Mouse (Mus musculus) forebrain, embryonic 11.5 days (tissue): Measurements from ENCODE around the gene Trdn. TPM values are rescaled to one million over a fixed set of nuclear protein-coding genes. Genes with fewer than 3 reads are reported as not detected.

ENCODE experiments used
- ATAC-seq: fragments of 200-750 bp; cut with Nextera tagmentation; replicated peaks from 2 replicates; pipeline ENCODE4 v1.8.0; 2017; ENCODE audit warnings: moderate TSS enrichment; ENCODE audit not compliant: low FRiP score
- DNase-seq: peaks from one replicate; pipeline ENCODE4 v3.0.0-alpha.2; 2017; ENCODE audit warnings: low spot score
- H3K27ac ChIP-seq: fragments of 300-500 bp; sonication (generic); 2 replicates; pipeline ENCODE4 v1.5.1; 2014; ENCODE audit warnings: low read depth, low read length
- H3K27me3 ChIP-seq: fragments of 300-500 bp; sonication (generic); 2 replicates; pipeline ENCODE4 v1.6.1; 2014; ENCODE audit warnings: mild to moderate bottlenecking, low read length, mixed read lengths; ENCODE audit not compliant: control insufficient read depth, insufficient read depth
- H3K36me3 ChIP-seq: fragments of 300-500 bp; sonication (generic); 2 replicates; pipeline ENCODE4 v1.6.1; 2014; ENCODE audit warnings: mild to moderate bottlenecking, low read length, moderate library complexity, mixed read lengths; ENCODE audit not compliant: control insufficient read depth, insufficient read depth
- H3K4me1 ChIP-seq: fragments of 300-500 bp; sonication (generic); replicated peaks from 2 replicates; pipeline ENCODE4 v1.6.1; 2014; ENCODE audit warnings: low read length, mixed read lengths; ENCODE audit not compliant: control insufficient read depth, insufficient read depth
- H3K4me2 ChIP-seq: fragments of 300-500 bp; sonication (generic); 2 replicates; pipeline ENCODE4 v1.6.1; 2014; ENCODE audit warnings: low read depth, mild to moderate bottlenecking, low read length, moderate library complexity, mixed read lengths; ENCODE audit not compliant: severe bottlenecking
- H3K4me3 ChIP-seq: fragments of 300-500 bp; sonication (generic); 2 replicates; pipeline ENCODE4 v1.5.1; 2014; ENCODE audit warnings: low read depth, low read length
- H3K9ac ChIP-seq: fragments of 300-500 bp; sonication (generic); 2 replicates; pipeline ENCODE4 v1.6.1; 2014; ENCODE audit warnings: low read length
- H3K9me3 ChIP-seq: fragments of 300-500 bp; sonication (generic); 2 replicates; pipeline ENCODE4 v1.6.1; 2016; ENCODE audit warnings: low read length, mixed read lengths; ENCODE audit not compliant: control insufficient read depth
- WGBS: fragments of 180-500 bp; shearing (Covaris S2); extraction: QIAGEN DNeasy Blood & Tissue Kit; methylation state at CpG from one replicate; pipeline ENCODE4 v1.1.7; 2014; 5-methylcytosine and 5-hydroxymethylcytosine counted together
- polyA plus RNA-seq: library from polyadenylated mRNA; unstranded; fragments of >200 nt; fragmentation: Nextera tagmentation; extraction: Ambion mirVana; gene quantifications from 2 replicates; pipeline ENCODE4 v1.2.1, GENCODE M21; 2014

The Trdn gene
- polyA plus RNA-seq, 1 experiment from 2014 or later: 0.04 TPM

GRCm38 (mm10) chr10:33253911-33254310 is 173.6 kb downstream of the Trdn start:
- Histone ChIP-seq H3K9me3 (no peaks in the 10 kb centered on the region), H3K4me1 (no peaks in the 10 kb centered on the region), H3K4me2 (no peak overlapping the region), H3K4me3 (no peak overlapping the region), H3K9ac (no peak overlapping the region), H3K36me3 (no peaks in the 10 kb centered on the region), H3K27me3 (no peaks in the 10 kb centered on the region), H3K27ac (no peak overlapping the region)
- DNase-seq (no peak), ATAC-seq (no peak)
- 35% methylated on average over 1 of the region's 1 CpGs for WGBS

GRCm38 (mm10) chr10:33256202-33256601 is 175.8 kb downstream of the Trdn start:
- 78% methylated on average over 1 of the region's 1 CpGs for WGBS
- DNase-seq (no peak), ATAC-seq (no peak)
- H3K36me3 ChIP-seq: no peaks in the 10 kb centered on the region
- H3K27ac ChIP-seq: no peak overlapping the region
- H3K4me3 ChIP-seq: no peak overlapping the region
- H3K27me3 ChIP-seq: no peaks in the 10 kb centered on the region
- H3K9ac ChIP-seq: no peak overlapping the region
- no peaks in the 10 kb centered on the region for H3K9me3 ChIP-seq
- H3K4me2 ChIP-seq: no peak overlapping the region
- H3K4me1 ChIP-seq: no peaks in the 10 kb centered on the region

GRCm38 (mm10) chr10:33304982-33305381 is 224.6 kb downstream of the Trdn start:
- no peak for ATAC-seq
- Histone ChIP-seq H3K4me1 (no peaks in the 10 kb centered on the region), H3K27me3 (no peaks in the 10 kb centered on the region), H3K9me3 (no peaks in the 10 kb centered on the region), H3K4me3 (no peak overlapping the region), H3K36me3 (no peaks in the 10 kb centered on the region), H3K9ac (no peak overlapping the region), H3K4me2 (no peak overlapping the region), H3K27ac (no peak overlapping the region)
- 40% methylated on average over 2 of the region's 2 CpGs for WGBS
- no peak for DNase-seq

- Histone ChIP-seq H3K9ac (no peak overlapping the region), H3K4me2 (no peak overlapping the region), H3K27ac (no peak overlapping the region), H3K4me1 (no peaks in the 10 kb centered on the region), H3K27me3 (no peaks in the 10 kb centered on the region), H3K9me3 (no peaks in the 10 kb centered on the region), H3K36me3 (no peaks in the 10 kb centered on the region), H3K4me3 (no peak overlapping the region)
- no peak for DNase-seq
- ATAC-seq: no peak
- WGBS: 81% methylated on average over 1 of the region's 1 CpGs
These were observed 272.7 kb downstream of the Trdn start for GRCm38 (mm10) chr10:33353026-33353425.

DNA sequence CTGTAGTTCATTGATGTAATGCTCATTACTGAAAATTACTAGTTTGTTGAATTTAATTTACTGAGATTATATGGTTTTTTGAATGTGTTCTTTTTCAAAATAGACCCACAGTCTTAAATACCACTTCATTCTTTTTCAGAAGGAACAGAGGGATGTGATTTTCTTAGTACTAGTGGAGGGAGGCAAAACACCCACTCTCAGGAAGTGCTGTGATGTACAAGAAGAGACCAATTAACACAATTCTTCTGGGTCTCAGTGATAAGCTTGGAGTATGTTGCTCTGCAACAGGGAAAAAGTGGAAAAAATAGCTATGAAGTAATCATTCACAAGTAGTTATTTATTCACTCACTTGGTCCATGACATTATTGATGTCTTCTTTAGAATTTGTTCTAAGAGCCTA is 286.2 kb downstream of the Trdn start:
- Histone ChIP-seq H3K4me3 (no peak overlapping the region), H3K27me3 (no peaks in the 10 kb centered on the region), H3K36me3 (no peaks in the 10 kb centered on the region), H3K9ac (no peak overlapping the region), H3K4me2 (no peak overlapping the region), H3K27ac (no peak overlapping the region), H3K4me1 (no peaks in the 10 kb centered on the region), H3K9me3 (no peaks in the 10 kb centered on the region)
- DNase-seq (no peak), ATAC-seq (no peak)

- whole genome bisulfite sequencing: 78% methylated on average over 2 of the region's 2 CpGs
- H3K27me3 ChIP-seq: no peaks in the 10 kb centered on the region
- H3K4me2 ChIP-seq: no peak overlapping the region
- ATAC-seq: no peak
- H3K4me3 ChIP-seq: no peak overlapping the region
- DNase-seq: no peak
- H3K9me3 ChIP-seq: no peaks in the 10 kb centered on the region
- no peaks in the 10 kb centered on the region for H3K36me3 ChIP-seq
- no peaks in the 10 kb centered on the region for H3K4me1 ChIP-seq
- no peak overlapping the region for H3K27ac ChIP-seq
- no peak overlapping the region for H3K9ac ChIP-seq
These were observed 290.2 kb downstream of the Trdn start for GRCm38 (mm10) chr10:33370534-33370933.

DNA sequence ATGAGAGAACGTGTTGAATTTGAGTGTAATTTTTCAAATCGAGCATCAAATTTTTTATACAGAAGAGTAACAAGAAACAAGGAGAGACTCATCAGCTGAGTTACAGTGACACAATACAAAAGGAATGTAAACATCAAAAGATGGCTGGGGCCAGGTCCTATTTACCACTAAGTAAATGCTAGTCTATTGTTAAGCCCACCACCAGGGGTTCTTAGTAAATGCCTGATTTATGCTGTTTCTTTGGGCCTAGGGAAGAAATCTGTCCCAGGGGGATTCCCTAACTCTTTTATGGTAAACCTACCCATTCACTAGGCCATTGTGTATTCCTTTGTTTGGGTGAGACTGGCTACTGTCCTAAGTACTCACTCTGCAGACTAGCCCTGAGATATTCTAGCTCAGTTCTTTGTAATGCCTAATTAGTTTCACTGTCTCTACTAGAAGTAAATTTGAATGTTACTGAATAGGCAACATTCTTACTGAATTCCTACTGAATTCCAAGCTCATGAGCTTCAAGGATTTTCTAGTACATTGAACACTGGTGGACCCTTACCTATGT is 295.2 kb downstream of the Trdn start:
- Histone ChIP-seq H3K36me3 (no peaks in the 10 kb centered on the region), H3K4me2 (no peak overlapping the region), H3K9me3 (no peaks in the 10 kb centered on the region), H3K4me1 (no peaks in the 10 kb centered on the region), H3K4me3 (no peak overlapping the region), H3K9ac (no peak overlapping the region), H3K27me3 (no peaks in the 10 kb centered on the region), H3K27ac (no peak overlapping the region)
- no peak for DNase-seq
- WGBS: 74% methylated on average over 2 of the region's 2 CpGs
- no peak for ATAC-seq

Other genes starting within 250 kb of the Trdn start
- gene Nkain2, start 190.1 kb upstream of the Trdn start, polyA plus RNA-seq: 1.9 and 3.3 TPM in 2 replicates